Mouse (Mus musculus): ENCODE results near the gene Fig4. TPM values are rescaled to one million over a fixed set of nuclear protein-coding genes. Genes with fewer than 3 reads are reported as not detected.

Fig4 gene
- polyA plus RNA-seq, 1 experiment from 2014 or later: 20.4 TPM

DNA sequence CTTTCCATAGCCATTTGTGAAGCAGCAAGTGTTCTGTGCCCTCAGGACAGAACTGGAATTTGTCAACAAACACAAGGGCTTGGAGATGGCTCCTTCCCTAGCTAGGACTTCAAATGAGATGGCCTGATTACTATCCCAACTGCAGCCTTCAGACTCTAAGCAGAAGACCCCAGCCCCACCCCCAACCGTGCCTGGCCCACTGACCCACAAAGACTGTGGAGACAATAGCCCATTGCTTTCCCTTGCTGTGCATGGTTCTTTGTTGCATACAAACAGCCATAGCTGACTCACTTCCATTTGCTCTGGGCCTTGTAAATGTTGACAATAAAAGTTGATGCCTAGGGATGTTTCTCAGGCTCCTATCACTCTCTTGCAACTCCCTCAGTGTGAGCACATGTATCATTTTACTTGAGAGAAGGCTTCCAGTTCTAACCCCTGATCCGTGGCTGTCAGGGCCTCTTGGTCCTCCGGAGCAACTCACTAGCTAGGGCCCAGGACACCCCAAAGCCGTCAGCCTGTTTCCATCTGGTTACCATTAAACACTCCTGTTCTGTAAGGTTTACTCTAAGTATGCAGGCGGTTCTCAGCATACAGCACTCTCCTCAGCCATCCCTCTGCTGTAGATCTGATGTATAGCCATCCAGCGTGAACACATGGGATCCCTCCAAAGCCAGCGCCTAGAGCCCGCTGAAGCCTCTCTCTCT lies 52.9 kb downstream of the Fig4 start:
- peaks cover 7% of the 10 kb centered on the region; the same call in 1 of the 2 replicates for H3K36me3 ChIP-seq (ENCODE audit: control insufficient read depth, insufficient read depth, low read length)
- H3K9ac ChIP-seq (ENCODE audit: low read length): no peak overlapping the region
- no peaks in the 10 kb centered on the region for H3K27me3 ChIP-seq (replicated peaks; ENCODE audit: control insufficient read depth, insufficient read depth, low read length)
- no peaks in the 10 kb centered on the region for H3K9me3 ChIP-seq (ENCODE audit: control insufficient read depth, low read length)
- DNase-seq (ENCODE audit: low spot score) (no peak), ATAC-seq (replicated peaks; ENCODE audit: low FRiP score, low TSS enrichment, low read depth) (no peak)
- H3K27ac ChIP-seq (ENCODE audit: low read depth): no peak overlapping the region
- H3K4me1 ChIP-seq (replicated peaks; ENCODE audit: control insufficient read depth, insufficient read depth, low read length): no peaks in the 10 kb centered on the region
- 44% methylated on average over 8 of the region's 8 CpGs for WGBS
- H3K4me2 ChIP-seq (ENCODE audit: low read length): no peak overlapping the region
- H3K4me3 ChIP-seq (ENCODE audit: low read depth, low read length): no peak overlapping the region

DNA sequence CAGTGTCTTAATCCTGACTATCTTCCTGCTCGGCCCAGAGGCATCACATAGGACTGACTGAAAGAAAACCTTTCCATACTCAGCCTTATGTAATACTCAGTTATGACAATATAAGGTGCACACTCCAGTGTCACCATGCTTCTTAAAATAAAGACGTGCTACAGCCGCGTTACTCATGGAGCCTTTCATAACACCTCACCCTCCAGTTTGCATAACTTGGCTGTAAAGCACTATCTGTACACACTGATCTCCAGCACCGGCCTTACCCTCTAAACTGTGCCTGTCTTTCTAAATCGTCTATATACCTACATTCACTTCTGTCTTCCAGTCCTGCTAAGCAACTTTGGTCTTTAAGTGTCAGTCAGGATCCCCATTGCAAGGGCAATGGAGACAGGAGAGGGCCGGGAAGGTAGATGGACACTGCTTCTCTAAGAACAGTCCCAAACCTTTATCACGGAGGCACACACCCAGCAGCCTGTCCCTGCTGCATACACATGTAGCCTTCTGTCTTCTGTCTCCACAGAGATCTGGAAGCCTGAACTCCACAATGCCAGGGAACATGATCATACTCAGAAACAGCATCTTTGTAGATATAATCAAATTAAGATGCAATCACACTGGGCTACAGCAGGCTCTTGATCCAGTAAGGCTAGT lies 53.9 kb downstream of the Fig4 start:
- H3K27me3 ChIP-seq (replicated peaks; ENCODE audit: control insufficient read depth, insufficient read depth, low read length): no peaks in the 10 kb centered on the region
- no peak overlapping the region for H3K27ac ChIP-seq (ENCODE audit: low read depth)
- 92% methylated on average over 8 of the region's 8 CpGs for WGBS
- H3K36me3 ChIP-seq (ENCODE audit: control insufficient read depth, insufficient read depth, low read length): peaks cover 7% of the 10 kb centered on the region; the same call in 1 of the 2 replicates
- no peak overlapping the region for H3K4me3 ChIP-seq (ENCODE audit: low read depth, low read length)
- DNase-seq (ENCODE audit: low spot score) (no peak), ATAC-seq (replicated peaks; ENCODE audit: low FRiP score, low TSS enrichment, low read depth) (no peak)
- H3K9ac ChIP-seq (ENCODE audit: low read length): no peak overlapping the region
- no peak overlapping the region for H3K4me2 ChIP-seq (ENCODE audit: low read length)
- H3K4me1 ChIP-seq (replicated peaks; ENCODE audit: control insufficient read depth, insufficient read depth, low read length): no peaks in the 10 kb centered on the region
- no peaks in the 10 kb centered on the region for H3K9me3 ChIP-seq (ENCODE audit: control insufficient read depth, low read length)

DNA sequence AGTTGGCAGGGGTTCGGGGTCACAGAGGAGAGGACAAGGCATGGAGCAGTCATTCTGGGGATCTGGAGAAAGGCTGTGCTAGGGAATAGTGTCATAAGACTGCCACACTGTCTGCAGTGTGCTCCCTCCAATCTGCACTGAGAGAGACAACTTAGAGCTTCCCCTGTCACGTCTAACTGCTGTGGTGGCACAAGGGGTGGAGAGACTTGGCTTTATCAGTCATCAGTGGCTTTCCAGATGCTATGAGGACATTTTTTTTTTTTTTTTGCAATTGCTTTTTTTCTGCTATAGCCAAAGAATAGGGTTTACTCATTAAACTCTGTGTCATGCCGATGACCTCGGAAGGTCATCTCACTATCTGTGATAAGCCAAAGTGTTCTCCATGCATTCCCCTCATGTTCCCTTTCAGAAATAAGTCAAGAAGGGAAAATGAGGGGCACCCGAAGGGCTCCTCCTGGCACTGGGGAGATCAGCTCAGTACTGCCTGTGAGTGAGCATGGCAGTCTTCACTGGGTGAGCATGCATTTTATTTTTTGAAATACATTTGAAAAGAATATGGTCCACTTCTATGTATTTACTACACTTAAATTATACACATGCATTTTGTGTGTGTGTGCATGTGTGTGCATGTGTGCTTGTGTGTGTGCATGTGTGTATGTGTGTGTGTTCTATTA lies 55.1 kb downstream of the Fig4 start:
- H3K4me1 ChIP-seq (replicated peaks; ENCODE audit: control insufficient read depth, insufficient read depth, low read length): no peaks in the 10 kb centered on the region
- no peak overlapping the region for H3K9ac ChIP-seq (ENCODE audit: low read length)
- no peak overlapping the region for H3K4me3 ChIP-seq (ENCODE audit: low read depth, low read length)
- no peak for DNase-seq (ENCODE audit: low spot score)
- no peak overlapping the region for H3K27ac ChIP-seq (ENCODE audit: low read depth)
- no peak for ATAC-seq (replicated peaks; ENCODE audit: low FRiP score, low TSS enrichment, low read depth)
- WGBS: 84% methylated on average over 5 of the region's 5 CpGs
- no peaks in the 10 kb centered on the region for H3K9me3 ChIP-seq (ENCODE audit: control insufficient read depth, low read length)
- no peak overlapping the region for H3K4me2 ChIP-seq (ENCODE audit: low read length)
- H3K27me3 ChIP-seq (replicated peaks; ENCODE audit: control insufficient read depth, insufficient read depth, low read length): no peaks in the 10 kb centered on the region
- H3K36me3 ChIP-seq (ENCODE audit: control insufficient read depth, insufficient read depth, low read length): peaks cover 3% of the 10 kb centered on the region; the same call in 1 of the 2 replicates

DNA sequence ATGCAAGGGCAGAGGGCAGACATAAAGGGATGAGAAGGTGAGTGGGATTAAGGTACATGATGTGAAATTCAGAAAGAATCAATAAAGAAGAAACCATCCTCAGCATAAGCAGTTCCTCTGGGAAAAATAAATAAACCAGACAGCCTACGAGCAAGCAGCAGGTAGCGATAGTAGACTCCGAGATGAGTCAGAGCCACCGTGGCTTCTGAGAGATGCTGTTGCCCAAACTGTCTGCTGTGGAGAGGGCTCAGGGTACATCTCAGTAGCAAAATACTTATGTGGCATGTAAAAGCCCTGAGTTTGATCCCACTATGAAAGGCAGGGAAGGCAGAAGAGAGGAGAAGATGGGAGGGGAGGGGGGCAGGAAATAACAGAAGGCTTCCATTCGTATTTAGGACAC lies 56.9 kb downstream of the Fig4 start:
- Histone ChIP-seq H3K36me3 (ENCODE audit: control insufficient read depth, insufficient read depth, low read length) (peaks cover 3% of the 10 kb centered on the region; the same call in 1 of the 2 replicates), H3K4me3 (ENCODE audit: low read depth, low read length) (no peak overlapping the region), H3K27ac (ENCODE audit: low read depth) (no peak overlapping the region), H3K4me2 (ENCODE audit: low read length) (no peak overlapping the region), H3K9ac (ENCODE audit: low read length) (no peak overlapping the region), H3K27me3 (replicated peaks; ENCODE audit: control insufficient read depth, insufficient read depth, low read length) (no peaks in the 10 kb centered on the region), H3K4me1 (replicated peaks; ENCODE audit: control insufficient read depth, insufficient read depth, low read length) (no peaks in the 10 kb centered on the region), H3K9me3 (ENCODE audit: control insufficient read depth, low read length) (no peaks in the 10 kb centered on the region)
- ATAC-seq (replicated peaks; ENCODE audit: low FRiP score, low TSS enrichment, low read depth) (no peak), DNase-seq (ENCODE audit: low spot score) (no peak)
- 52% methylated on average over 5 of the region's 5 CpGs for WGBS

DNA sequence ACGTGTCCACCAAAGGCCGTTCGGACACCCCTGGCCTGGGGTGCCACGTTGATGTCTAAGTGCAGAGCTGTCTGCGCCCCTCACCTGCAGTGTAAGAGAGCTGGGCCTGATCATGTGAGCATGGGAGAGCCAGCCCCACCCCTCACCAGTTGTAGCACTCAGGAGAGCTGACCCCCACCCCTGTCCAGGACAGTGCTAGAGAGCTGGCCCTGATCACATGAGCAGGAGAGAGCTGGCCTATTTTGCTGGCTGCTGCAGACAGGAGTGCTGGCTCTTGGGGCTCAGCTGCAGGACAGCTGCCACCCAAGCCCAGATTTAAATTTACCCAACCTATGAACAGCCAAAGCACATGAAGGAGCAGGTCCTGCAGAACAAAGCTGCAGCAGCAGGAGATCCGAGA lies 57.6 kb downstream of the Fig4 start:
- DNase-seq (ENCODE audit: low spot score) (no peak), ATAC-seq (replicated peaks; ENCODE audit: low FRiP score, low TSS enrichment, low read depth) (no peak)
- H3K9me3 ChIP-seq (ENCODE audit: control insufficient read depth, low read length): no peaks in the 10 kb centered on the region
- no peaks in the 10 kb centered on the region for H3K4me1 ChIP-seq (replicated peaks; ENCODE audit: control insufficient read depth, insufficient read depth, low read length)
- peaks cover 3% of the 10 kb centered on the region; the same call in 1 of the 2 replicates for H3K36me3 ChIP-seq (ENCODE audit: control insufficient read depth, insufficient read depth, low read length)
- 92% methylated on average over 6 of the region's 6 CpGs for WGBS
- no peaks in the 10 kb centered on the region for H3K27me3 ChIP-seq (replicated peaks; ENCODE audit: control insufficient read depth, insufficient read depth, low read length)
- no peak overlapping the region for H3K27ac ChIP-seq (ENCODE audit: low read depth)
- no peak overlapping the region for H3K4me3 ChIP-seq (ENCODE audit: low read depth, low read length)
- no peak overlapping the region for H3K9ac ChIP-seq (ENCODE audit: low read length)
- H3K4me2 ChIP-seq (ENCODE audit: low read length): no peak overlapping the region

DNA sequence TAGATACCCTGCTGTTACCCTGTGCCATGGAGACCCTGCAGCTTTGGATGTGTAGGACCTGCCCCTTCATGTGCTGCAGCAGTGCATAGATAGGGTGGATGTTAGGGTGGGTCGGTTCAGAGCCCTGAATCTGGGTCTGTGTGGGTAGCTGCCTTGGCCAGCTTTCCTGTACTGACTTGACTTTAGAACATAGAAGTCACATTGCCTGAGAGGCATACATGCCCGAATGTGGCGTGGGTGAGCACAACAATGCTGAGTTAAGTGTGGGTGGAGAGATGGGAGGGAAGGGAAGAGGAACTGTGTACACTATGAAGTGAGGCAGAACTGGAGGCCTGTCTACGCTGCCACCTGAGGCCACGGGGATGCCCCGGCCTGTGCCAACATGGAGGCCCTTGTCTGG lies 58.0 kb downstream of the Fig4 start:
- no peak for ATAC-seq (replicated peaks; ENCODE audit: low FRiP score, low TSS enrichment, low read depth)
- Histone ChIP-seq H3K27me3 (replicated peaks; ENCODE audit: control insufficient read depth, insufficient read depth, low read length) (no peaks in the 10 kb centered on the region), H3K4me1 (replicated peaks; ENCODE audit: control insufficient read depth, insufficient read depth, low read length) (no peaks in the 10 kb centered on the region), H3K27ac (ENCODE audit: low read depth) (no peak overlapping the region), H3K4me3 (ENCODE audit: low read depth, low read length) (no peak overlapping the region), H3K36me3 (ENCODE audit: control insufficient read depth, insufficient read depth, low read length) (peaks cover 3% of the 10 kb centered on the region; the same call in 1 of the 2 replicates), H3K4me2 (ENCODE audit: low read length) (no peak overlapping the region), H3K9me3 (ENCODE audit: control insufficient read depth, low read length) (no peaks in the 10 kb centered on the region), H3K9ac (ENCODE audit: low read length) (no peak overlapping the region)
- no peak for DNase-seq (ENCODE audit: low spot score)
- 92% methylated on average over 6 of the region's 6 CpGs for WGBS

DNA sequence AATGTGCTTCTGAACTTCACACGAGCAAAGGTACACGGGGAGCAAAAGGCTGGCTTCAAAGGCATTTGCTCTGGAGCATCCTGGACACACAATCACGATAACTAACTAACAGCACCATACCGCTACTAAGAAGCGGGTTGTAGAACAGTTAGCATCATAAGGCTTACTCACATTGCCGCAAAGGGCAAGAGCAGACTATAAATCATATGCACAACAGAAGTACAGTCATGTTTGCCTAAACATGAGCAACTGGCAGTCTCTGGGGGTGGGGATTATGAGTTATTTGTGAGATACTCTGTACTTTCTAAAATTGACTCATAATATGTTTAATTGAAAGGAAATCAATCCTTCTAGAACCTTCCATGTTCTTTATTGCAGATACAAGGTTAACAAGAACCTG lies 59.1 kb downstream of the Fig4 start:
- H3K27ac ChIP-seq (ENCODE audit: low read depth): no peak overlapping the region
- no peak for DNase-seq (ENCODE audit: low spot score)
- no peaks in the 10 kb centered on the region for H3K4me1 ChIP-seq (replicated peaks; ENCODE audit: control insufficient read depth, insufficient read depth, low read length)
- no peak overlapping the region for H3K4me2 ChIP-seq (ENCODE audit: low read length)
- H3K4me3 ChIP-seq (ENCODE audit: low read depth, low read length): no peak overlapping the region
- ATAC-seq (replicated peaks; ENCODE audit: low FRiP score, low TSS enrichment, low read depth): no peak
- 88% methylated on average over 6 of the region's 6 CpGs for WGBS
- no peak overlapping the region for H3K9ac ChIP-seq (ENCODE audit: low read length)
- H3K27me3 ChIP-seq (replicated peaks; ENCODE audit: control insufficient read depth, insufficient read depth, low read length): no peaks in the 10 kb centered on the region
- no peaks in the 10 kb centered on the region for H3K9me3 ChIP-seq (ENCODE audit: control insufficient read depth, low read length)
- peaks cover 6% of the 10 kb centered on the region; the same call in 1 of the 2 replicates for H3K36me3 ChIP-seq (ENCODE audit: control insufficient read depth, insufficient read depth, low read length)

DNA sequence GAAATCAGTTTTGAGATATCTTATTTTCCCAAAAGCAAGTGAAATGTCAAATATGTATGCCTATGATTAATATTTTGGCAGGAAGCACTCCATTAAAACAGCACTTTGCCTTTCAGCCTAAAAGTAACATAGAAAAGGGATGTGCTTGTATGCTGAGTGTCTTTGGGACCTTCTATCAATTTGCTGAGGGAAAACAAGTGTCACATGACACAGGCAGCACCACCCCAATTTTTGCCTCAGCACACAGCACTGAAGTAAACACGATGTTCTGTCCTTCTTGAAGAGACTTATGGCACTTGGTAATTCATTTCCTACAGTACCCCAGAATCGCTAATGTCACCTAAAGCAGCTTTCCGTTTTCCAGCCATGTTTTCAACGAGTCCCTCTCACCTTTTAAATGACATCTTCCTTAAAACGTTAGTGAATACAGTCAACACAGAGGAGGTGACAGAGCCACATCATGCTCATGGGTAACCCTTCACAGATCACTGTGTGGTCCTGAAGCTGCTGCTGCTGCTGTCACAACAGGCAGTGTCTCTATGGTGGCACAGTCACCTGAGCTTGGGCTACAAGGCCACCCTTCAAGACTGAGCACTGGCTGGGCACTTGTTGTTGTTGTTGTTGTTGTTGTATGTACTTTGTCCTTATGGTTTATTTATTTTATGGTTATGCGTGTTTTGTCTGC lies 61.4 kb downstream of the Fig4 start:
- Histone ChIP-seq H3K36me3 (ENCODE audit: control insufficient read depth, insufficient read depth, low read length) (peaks cover 4% of the 10 kb centered on the region; the same call in 1 of the 2 replicates), H3K27me3 (replicated peaks; ENCODE audit: control insufficient read depth, insufficient read depth, low read length) (no peaks in the 10 kb centered on the region), H3K9me3 (ENCODE audit: control insufficient read depth, low read length) (no peaks in the 10 kb centered on the region), H3K27ac (ENCODE audit: low read depth) (no peak overlapping the region), H3K9ac (ENCODE audit: low read length) (no peak overlapping the region), H3K4me3 (ENCODE audit: low read depth, low read length) (no peak overlapping the region), H3K4me1 (replicated peaks; ENCODE audit: control insufficient read depth, insufficient read depth, low read length) (no peaks in the 10 kb centered on the region), H3K4me2 (ENCODE audit: low read length) (no peak overlapping the region)
- WGBS: 76% methylated on average over 6 of the region's 6 CpGs
- ATAC-seq (replicated peaks; ENCODE audit: low FRiP score, low TSS enrichment, low read depth) (no peak), DNase-seq (ENCODE audit: low spot score) (no peak)
